Mouse (Mus musculus): Measurements from ENCODE around the gene Cacna1e. TPM values are rescaled to one million over a fixed set of nuclear protein-coding genes. Genes with fewer than 3 reads are reported as not detected.

The Cacna1e gene
- polyA plus RNA-seq, 1 experiment from 2014 or later: 0.14 TPM

DNA sequence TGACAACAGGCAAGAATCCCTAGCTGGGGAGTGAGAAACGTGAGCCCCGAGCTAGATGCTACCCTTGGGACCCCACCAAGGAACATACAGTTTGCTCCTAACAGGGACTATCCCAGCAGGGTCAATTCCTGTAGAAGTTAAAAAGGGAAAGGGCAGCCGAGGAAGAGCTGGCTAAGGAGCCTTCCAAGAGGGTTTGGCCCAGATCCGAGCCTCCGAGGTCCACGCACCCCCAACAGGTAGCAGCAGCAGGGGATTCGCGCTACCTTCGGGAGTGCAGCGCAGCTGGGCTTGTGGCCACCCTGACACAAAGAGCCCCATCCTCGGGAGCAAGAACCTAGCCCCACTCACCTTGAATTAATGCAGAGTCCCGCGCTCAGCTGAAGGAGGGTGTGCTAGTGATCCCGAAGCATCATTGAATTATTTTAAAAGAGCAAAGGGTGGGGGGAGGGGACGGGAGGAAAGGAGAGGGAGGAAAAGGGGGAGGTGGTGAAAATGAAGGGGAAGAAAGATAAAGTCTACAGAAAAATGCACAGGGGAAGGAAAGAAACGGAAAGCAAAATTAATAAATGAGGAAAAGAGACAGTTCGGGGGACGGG is 607 bp downstream of the Cacna1e start:
- Histone ChIP-seq H3K4me2 (peak overlapping the region; percentile 90), H3K4me1 (replicated peaks) (peaks cover 12% of the 10 kb centered on the region)
- WGBS: 4% methylated on average over 18 of the region's 18 CpGs

DNA sequence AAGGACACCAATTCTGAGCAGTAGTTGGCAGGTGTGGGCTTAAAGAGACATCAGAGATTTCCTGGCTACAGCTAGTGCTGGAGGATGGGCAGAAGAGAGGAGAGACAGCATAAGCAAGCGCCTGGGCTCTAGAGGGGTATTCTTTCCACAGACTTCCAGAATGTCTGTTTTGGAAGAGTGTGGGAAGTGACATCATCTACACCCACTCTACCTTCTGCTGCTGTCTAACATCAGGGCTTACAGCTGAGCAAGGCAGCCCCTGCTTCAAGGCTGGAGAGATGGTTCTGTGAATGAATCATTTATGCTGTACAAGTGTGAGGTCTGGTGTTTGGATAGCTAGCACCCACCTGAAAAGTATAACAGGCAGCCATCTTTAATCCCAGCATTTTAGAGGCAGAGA is 18.3 kb downstream of the Cacna1e start:
- H3K9ac ChIP-seq: no peak overlapping the region
- no peaks in the 10 kb centered on the region for H3K9me3 ChIP-seq (replicated peaks)
- H3K4me3 ChIP-seq: no peak overlapping the region
- no peaks in the 10 kb centered on the region for H3K36me3 ChIP-seq
- 68% methylated on average over 1 of the region's 1 CpGs for WGBS
- H3K27me3 ChIP-seq: no peaks in the 10 kb centered on the region
- no peak for ATAC-seq (replicated peaks; ENCODE audit: insufficient number of reproducible peaks, insufficient read depth, low FRiP score, low read depth)
- no peak overlapping the region for H3K27ac ChIP-seq
- no peak overlapping the region for H3K4me2 ChIP-seq
- H3K4me1 ChIP-seq (replicated peaks): no peaks in the 10 kb centered on the region

More for the DNA sequence above, 607 bp downstream of the Cacna1e start:
- Histone ChIP-seq H3K27me3 (peaks cover 45% of the 10 kb centered on the region), H3K9me3 (replicated peaks) (no peaks in the 10 kb centered on the region), H3K4me3 (peak overlapping the region; percentile 51), H3K36me3 (no peaks in the 10 kb centered on the region), H3K9ac (no peak overlapping the region), H3K27ac (no peak overlapping the region)
- ATAC-seq (replicated peaks; ENCODE audit: insufficient number of reproducible peaks, insufficient read depth, low FRiP score, low read depth): no peak

DNA sequence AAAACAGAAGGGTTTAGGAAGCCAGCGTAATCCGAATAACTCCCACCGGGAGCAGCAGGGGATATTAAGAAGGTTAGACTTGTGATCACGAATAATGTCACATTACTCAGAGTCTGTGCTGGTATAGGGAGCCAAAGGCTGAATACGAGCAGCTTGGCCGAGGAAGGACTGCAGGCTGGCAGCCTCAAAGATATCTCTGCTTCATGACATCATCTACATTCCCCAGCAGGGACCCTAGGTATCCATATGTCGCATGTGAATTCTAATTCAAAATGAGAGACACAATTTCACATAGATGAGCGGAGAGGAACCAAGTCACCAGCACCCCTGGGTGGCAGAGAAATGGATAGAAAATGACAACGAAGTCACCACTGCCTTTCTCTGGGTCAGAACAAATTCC is 22.9 kb downstream of the Cacna1e start:
- no peaks in the 10 kb centered on the region for H3K27me3 ChIP-seq
- no peak overlapping the region for H3K27ac ChIP-seq
- H3K9ac ChIP-seq: no peak overlapping the region
- no peaks in the 10 kb centered on the region for H3K4me1 ChIP-seq (replicated peaks)
- H3K36me3 ChIP-seq: no peaks in the 10 kb centered on the region
- WGBS: 56% methylated on average over 9 of the region's 9 CpGs
- H3K4me3 ChIP-seq: no peak overlapping the region
- H3K4me2 ChIP-seq: no peak overlapping the region
- no peak for ATAC-seq (replicated peaks; ENCODE audit: insufficient number of reproducible peaks, insufficient read depth, low FRiP score, low read depth)
- no peaks in the 10 kb centered on the region for H3K9me3 ChIP-seq (replicated peaks)

DNA sequence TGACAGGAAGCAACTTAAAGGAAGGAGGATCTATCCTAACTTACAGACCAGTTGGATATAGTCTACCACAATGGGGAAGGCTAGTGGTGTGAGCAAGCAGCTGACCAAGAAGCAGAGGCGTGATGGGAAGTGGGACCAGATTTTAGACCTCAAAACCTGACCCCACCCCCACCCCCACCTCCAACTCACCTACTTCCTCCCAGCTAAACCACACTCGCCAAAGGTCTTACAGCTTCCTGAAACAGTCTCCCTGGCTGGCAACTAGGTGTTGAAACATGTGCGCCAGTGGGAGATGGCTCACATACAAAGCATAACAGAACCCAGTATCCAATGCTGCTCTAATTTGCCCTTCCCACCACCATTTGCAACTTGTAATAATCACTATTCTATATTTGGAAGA is 29.7 kb downstream of the Cacna1e start:
- Histone ChIP-seq H3K4me3 (no peak overlapping the region), H3K27ac (no peak overlapping the region), H3K27me3 (no peaks in the 10 kb centered on the region), H3K36me3 (no peaks in the 10 kb centered on the region), H3K9me3 (replicated peaks) (no peaks in the 10 kb centered on the region), H3K4me1 (replicated peaks) (no peaks in the 10 kb centered on the region), H3K9ac (no peak overlapping the region), H3K4me2 (no peak overlapping the region)
- ATAC-seq (replicated peaks; ENCODE audit: insufficient number of reproducible peaks, insufficient read depth, low FRiP score, low read depth): no peak
- 66% methylated on average over 3 of the region's 3 CpGs for WGBS

DNA sequence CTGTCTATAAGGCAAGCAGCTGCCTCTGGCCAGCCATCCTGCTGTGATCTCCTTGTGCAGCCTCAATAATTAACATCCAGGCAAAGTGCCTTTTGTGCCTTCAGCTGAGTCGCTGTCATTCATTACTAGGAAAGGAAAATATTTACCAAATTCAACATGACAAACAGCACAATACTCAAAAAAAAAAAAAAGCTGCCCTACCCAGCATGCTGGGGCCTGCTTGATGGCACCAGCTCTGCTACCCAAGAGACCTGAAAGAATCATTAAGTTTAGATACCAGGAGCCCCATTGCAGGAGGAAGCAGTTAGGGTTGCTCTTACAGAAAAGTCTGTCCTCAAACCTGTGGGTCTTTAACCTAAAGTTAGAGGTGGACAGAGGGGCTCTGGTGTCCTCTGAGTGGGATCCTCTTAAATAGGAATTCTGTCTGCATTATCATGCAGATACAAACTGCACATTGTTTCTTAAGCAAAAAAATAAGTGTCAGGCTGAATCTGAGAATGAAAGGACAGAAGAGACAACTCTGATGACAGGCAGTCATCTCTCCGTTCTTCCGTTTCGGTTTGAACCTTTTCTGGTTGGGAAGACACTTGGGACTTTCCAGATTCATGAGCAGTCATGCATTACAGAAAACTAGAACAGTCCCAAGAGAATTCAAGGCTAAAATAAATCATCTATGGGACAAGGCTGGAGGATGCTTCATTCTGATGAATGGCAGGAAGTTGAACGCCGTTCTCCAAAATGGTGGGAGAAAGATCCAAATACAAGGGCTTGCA is 33.6 kb downstream of the Cacna1e start:
- H3K27ac ChIP-seq: no peak overlapping the region

DNA sequence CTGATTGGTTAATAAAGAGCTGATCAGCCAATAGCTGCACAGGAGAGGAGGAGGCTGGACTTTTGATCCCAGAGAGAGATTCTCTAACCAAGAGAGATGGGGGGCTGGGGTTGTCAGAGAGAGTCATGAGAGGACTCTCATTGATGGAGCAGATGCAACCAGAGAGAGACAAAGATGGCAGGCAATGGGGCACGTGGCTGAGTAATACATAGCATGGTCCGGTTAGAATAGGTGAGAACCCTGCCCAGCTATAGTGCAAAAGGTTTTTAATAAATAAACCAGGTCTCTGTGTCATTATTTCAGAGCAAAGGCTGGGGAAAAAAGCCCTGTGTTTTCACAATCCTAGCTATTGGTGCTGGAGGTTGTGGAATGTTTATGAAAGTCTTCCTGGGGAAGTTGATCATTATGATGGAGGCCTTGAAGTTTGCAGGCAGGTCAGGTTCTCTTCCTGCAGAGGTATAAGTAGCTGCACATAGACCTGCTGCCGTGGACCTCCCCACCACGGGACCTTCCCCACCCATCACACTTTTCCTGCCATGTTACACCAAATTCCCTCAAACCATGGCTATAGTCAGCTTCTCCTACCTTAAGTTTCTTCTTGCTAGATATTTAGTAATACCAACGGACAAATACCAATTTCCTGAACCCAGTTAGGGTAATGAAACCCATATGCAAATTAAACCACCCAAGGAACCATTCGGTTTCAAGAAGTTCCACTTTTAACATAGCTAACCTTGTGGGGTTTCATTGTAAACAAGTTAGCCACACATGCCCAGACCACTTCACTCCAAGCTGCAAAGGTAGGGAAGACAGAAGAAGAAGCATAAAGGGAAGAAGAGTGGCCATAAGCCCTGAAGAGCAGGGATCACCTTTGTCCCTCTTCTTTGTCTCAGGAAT is 35.4 kb downstream of the Cacna1e start:
- H3K4me2 ChIP-seq: no peak overlapping the region
- no peaks in the 10 kb centered on the region for H3K36me3 ChIP-seq
- no peak overlapping the region for H3K9ac ChIP-seq
- 68% methylated on average over 6 of the region's 6 CpGs for WGBS
- H3K27ac ChIP-seq: no peak overlapping the region
- H3K4me3 ChIP-seq: no peak overlapping the region
- ATAC-seq (replicated peaks; ENCODE audit: insufficient number of reproducible peaks, insufficient read depth, low FRiP score, low read depth): no peak
- H3K4me1 ChIP-seq (replicated peaks): no peaks in the 10 kb centered on the region
- H3K27me3 ChIP-seq: no peaks in the 10 kb centered on the region
- H3K9me3 ChIP-seq (replicated peaks): no peaks in the 10 kb centered on the region

More for the DNA sequence above, 33.6 kb downstream of the Cacna1e start:
- Histone ChIP-seq H3K9me3 (replicated peaks) (no peaks in the 10 kb centered on the region), H3K27me3 (no peaks in the 10 kb centered on the region), H3K4me3 (no peak overlapping the region), H3K4me2 (no peak overlapping the region), H3K36me3 (no peaks in the 10 kb centered on the region), H3K9ac (no peak overlapping the region), H3K4me1 (replicated peaks) (no peaks in the 10 kb centered on the region)
- WGBS: 70% methylated on average over 6 of the region's 6 CpGs
- no peak for ATAC-seq (replicated peaks; ENCODE audit: insufficient number of reproducible peaks, insufficient read depth, low FRiP score, low read depth)

DNA sequence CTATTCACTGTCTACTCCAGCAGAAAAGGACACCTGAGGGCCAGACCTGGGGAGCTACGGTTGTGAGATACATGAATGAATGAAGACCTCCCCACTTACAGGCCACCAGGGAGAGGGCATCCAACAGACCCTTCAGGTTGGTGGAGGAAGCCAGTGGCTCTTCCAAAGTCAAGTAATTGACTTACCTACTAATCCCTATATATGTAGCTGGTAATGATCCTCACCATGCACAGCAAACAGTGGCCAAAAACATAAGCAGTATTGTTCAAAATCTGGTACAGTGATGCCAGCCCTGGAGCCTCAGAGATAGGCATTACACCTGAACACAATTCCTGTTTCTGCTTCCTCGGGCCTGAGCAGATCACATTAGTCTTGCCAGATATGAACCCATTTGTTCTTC is 37.4 kb downstream of the Cacna1e start:
- Histone ChIP-seq H3K9me3 (replicated peaks) (no peaks in the 10 kb centered on the region), H3K4me1 (replicated peaks) (no peaks in the 10 kb centered on the region), H3K9ac (no peak overlapping the region), H3K36me3 (no peaks in the 10 kb centered on the region), H3K27ac (no peak overlapping the region), H3K27me3 (no peaks in the 10 kb centered on the region), H3K4me3 (no peak overlapping the region), H3K4me2 (no peak overlapping the region)
- WGBS: 73% methylated on average over 2 of the region's 2 CpGs
- ATAC-seq (replicated peaks; ENCODE audit: insufficient number of reproducible peaks, insufficient read depth, low FRiP score, low read depth): no peak

DNA sequence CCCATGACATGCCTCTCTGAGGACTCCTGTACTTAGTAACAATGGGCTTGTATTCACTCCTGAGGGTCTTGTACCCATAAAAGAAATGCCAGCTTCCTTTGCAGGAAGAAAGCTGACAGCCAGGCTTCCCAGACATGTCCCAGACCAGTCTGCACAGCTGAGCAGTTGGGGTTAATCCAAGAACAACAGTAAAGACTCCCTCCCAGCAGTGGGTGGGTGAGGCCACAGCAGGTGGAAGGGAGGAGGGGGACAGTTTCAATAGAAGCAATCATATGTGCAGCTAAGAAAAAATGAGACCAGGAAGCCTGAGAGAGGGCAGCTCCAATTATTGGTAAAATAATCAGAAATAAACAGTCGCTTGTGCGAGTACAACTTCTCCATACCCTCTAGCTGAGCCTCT is 40.9 kb downstream of the Cacna1e start:
- Histone ChIP-seq H3K4me2 (no peak overlapping the region), H3K9me3 (replicated peaks) (no peaks in the 10 kb centered on the region), H3K9ac (no peak overlapping the region), H3K4me1 (replicated peaks) (no peaks in the 10 kb centered on the region), H3K36me3 (no peaks in the 10 kb centered on the region), H3K27me3 (no peaks in the 10 kb centered on the region), H3K27ac (no peak overlapping the region), H3K4me3 (no peak overlapping the region)
- ATAC-seq (replicated peaks; ENCODE audit: insufficient number of reproducible peaks, insufficient read depth, low FRiP score, low read depth): 0 out of 2 replicates have a peak, but pooled peaks have one; percentile 68
- 79% methylated on average over 2 of the region's 2 CpGs for WGBS

DNA sequence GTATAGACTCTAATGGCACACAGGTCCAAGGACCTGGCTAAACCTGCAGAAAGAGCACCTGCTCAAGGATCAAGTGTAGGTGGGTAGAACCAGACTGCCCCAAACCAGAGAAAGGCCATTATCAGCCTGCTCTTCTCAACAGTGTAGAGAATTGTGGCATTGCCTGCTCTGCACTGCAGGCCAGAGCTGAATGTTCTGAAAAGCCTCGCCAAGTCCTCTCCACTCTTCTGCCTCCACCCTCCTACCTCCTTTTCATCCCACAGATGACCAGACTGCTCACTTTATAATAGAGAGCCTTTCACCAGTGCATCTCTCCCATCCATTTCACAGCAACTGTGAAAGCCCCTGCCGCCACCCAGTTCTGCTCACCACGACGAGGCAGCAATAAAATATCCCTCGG is 42.0 kb downstream of the Cacna1e start:
- Histone ChIP-seq H3K9ac (no peak overlapping the region), H3K4me3 (no peak overlapping the region), H3K9me3 (replicated peaks) (no peaks in the 10 kb centered on the region), H3K27ac (no peak overlapping the region), H3K36me3 (no peaks in the 10 kb centered on the region), H3K4me2 (no peak overlapping the region), H3K27me3 (no peaks in the 10 kb centered on the region), H3K4me1 (replicated peaks) (no peaks in the 10 kb centered on the region)
- 70% methylated on average over 5 of the region's 5 CpGs for WGBS
- no peak for ATAC-seq (replicated peaks; ENCODE audit: insufficient number of reproducible peaks, insufficient read depth, low FRiP score, low read depth)

DNA sequence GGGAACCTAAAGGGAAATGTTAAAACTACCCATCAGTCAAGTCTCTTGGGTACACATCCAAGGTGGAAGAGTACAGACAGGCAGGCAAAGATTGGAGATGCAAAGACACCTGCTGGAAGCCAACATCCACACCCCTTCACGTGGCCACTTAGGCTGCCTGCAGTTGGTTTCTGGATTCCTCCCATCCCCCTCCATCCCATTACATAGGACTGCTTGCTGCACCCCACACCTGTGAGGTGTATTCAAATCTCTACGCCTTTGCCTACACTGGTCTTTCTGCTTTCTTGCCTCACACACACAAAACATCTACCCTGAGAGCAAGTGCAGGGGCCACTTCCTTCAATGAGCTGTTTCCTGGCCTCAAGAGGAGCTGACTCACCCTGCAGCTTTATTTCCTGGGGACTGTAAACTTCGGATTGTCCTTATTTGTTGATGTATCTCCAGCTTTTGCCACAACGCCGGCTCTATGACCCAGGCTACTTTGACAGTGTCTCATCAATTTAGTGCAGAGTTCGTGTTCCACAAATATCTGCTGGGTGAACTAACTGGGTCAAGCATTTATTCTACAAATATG is 43.2 kb downstream of the Cacna1e start:
- 68% methylated on average over 6 of the region's 6 CpGs for WGBS
- H3K9me3 ChIP-seq (replicated peaks): no peaks in the 10 kb centered on the region
- no peak overlapping the region for H3K27ac ChIP-seq
- H3K4me3 ChIP-seq: no peak overlapping the region
- ATAC-seq (replicated peaks; ENCODE audit: insufficient number of reproducible peaks, insufficient read depth, low FRiP score, low read depth): no peak
- H3K27me3 ChIP-seq: no peaks in the 10 kb centered on the region
- H3K4me1 ChIP-seq (replicated peaks): no peaks in the 10 kb centered on the region
- H3K9ac ChIP-seq: no peak overlapping the region
- H3K4me2 ChIP-seq: no peak overlapping the region
- no peaks in the 10 kb centered on the region for H3K36me3 ChIP-seq

DNA sequence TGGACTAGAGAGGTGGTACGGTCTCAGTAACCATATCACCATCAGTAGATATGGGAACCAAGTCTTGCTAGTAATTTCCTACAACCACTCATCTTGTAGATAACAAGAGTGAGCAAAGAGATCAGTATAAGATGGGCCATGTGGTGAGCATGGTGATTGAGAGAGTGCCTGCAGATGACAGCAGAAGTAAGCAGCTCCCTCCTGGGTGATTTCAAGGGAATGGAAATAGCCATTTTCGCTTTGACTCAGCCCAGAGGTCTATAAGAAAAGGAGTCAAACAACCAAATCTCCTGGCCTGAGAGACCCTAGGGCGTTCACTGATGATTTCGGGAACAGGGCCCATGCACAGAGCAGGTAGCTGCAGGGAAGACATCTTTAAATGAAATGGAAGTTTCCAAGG is 45.0 kb downstream of the Cacna1e start:
- no peaks in the 10 kb centered on the region for H3K36me3 ChIP-seq
- H3K27me3 ChIP-seq: no peaks in the 10 kb centered on the region
- 79% methylated on average over 4 of the region's 4 CpGs for WGBS
- H3K9ac ChIP-seq: no peak overlapping the region
- ATAC-seq (replicated peaks; ENCODE audit: insufficient number of reproducible peaks, insufficient read depth, low FRiP score, low read depth): no peak
- H3K4me2 ChIP-seq: no peak overlapping the region
- no peak overlapping the region for H3K27ac ChIP-seq
- H3K4me3 ChIP-seq: no peak overlapping the region
- peaks cover 6% of the 10 kb centered on the region; the same call in 1 of the 2 replicates for H3K4me1 ChIP-seq (replicated peaks)
- H3K9me3 ChIP-seq (replicated peaks): no peaks in the 10 kb centered on the region

All from heart, embryonic 15.5 days (tissue).